Mouse (Mus musculus) embryonic fibroblast, embryonic 13.5 days (primary cell): Measurements from ENCODE around the gene Noxo1.

ENCODE experiments used
- CTCF ChIP-seq: IDR thresholded peaks from 2 replicates; pipeline ENCODE4 v1.5.1; 2011; ENCODE audit warnings: mild to moderate bottlenecking, control low read depth, low read length, moderate library complexity, borderline replicate concordance; ENCODE audit not compliant: insufficient read depth
- POLR2A ChIP-seq: IDR thresholded peaks from 2 replicates; pipeline ENCODE4 v1.6.1; 2011; ENCODE audit warnings: low read depth, mild to moderate bottlenecking, control low read depth, low read length, moderate library complexity

GRCm38 (mm10) chr17:24746986-24747385 lies 51.0 kb downstream of the Noxo1 start:
- TF ChIP-seq CTCF: no peak
- no peak for TF ChIP-seq POLR2A
